Mouse (Mus musculus) bone marrow macrophage, adult 2 months (primary cell): ENCODE data around the gene Ndufa4l2.

ENCODE experiments used
- CTCF ChIP-seq: IDR thresholded peaks from 2 replicates; pipeline ENCODE4 v1.5.1; 2012; ENCODE audit warnings: low read depth, mild to moderate bottlenecking, low read length, moderate library complexity
- POLR2A ChIP-seq: IDR thresholded peaks from 2 replicates; pipeline ENCODE4 v1.6.1; 2012; ENCODE audit warnings: mild to moderate bottlenecking, low read depth, low read length, borderline replicate concordance

DNA sequence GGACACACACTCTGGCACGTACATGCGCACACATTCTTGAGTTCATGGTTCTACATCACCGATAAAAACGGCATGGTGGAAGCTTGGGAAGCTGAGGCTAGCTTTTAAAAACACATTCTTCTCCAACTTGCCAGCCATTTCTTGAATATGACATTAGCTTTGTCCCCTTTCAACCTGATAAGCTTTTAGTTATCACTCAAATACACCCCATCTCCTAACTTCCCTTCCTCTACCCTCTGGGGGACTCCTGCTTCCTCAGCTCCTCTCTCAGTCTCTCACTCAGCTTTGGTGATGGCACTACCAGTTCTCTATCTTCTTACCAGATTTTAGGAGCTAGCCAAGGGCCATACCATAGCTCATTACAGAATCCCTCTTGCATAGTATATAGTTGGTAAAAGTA, 39.6 kb upstream of the Ndufa4l2 start:
- TF ChIP-seq POLR2A (no peak), CTCF (no peak)
